Mouse (Mus musculus): Measurements from ENCODE around the gene Myom1.

Gene Myom1

GRCm38 (mm10) chr17:71002081-71002743 is at the start of gene Myom1:
Myom1 (plus strand) TSS chr17:71002633.
- peak; percentile 96 for DNase-seq (ENCODE audit: low read depth)

- peak; percentile 78 for DNase-seq (ENCODE audit: low read depth)
Measured at GRCm38 (mm10) chr17:70963546-70963945, 38.9 kb upstream of the Myom1 start.

- DNase-seq (ENCODE audit: low read depth), result no peak
Measured at GRCm38 (mm10) chr17:70965281-70965680, 37.2 kb upstream of the Myom1 start.

- DNase-seq (ENCODE audit: low read depth), result no peak
Measured at GRCm38 (mm10) chr17:70966126-70966525, 36.3 kb upstream of the Myom1 start.

GRCm38 (mm10) chr17:70967191-70967590 is 35.2 kb upstream of the Myom1 start:
- DNase-seq (ENCODE audit: low read depth), result no peak

GRCm38 (mm10) chr17:70967646-70968045 is 34.8 kb upstream of the Myom1 start:
- DNase-seq (ENCODE audit: low read depth), result peak; percentile 33

- DNase-seq (ENCODE audit: low read depth), result peak; percentile 79
Measured at GRCm38 (mm10) chr17:70968606-70969191, 33.7 kb upstream of the Myom1 start.

GRCm38 (mm10) chr17:70971206-70971605 is 31.2 kb upstream of the Myom1 start:
- DNase-seq (ENCODE audit: low read depth), result no peak

- DNase-seq (ENCODE audit: low read depth), result peak; percentile 85
Measured at GRCm38 (mm10) chr17:70973398-70973797, 29.0 kb upstream of the Myom1 start.

- DNase-seq (ENCODE audit: low read depth), result peak; percentile 63
Measured at GRCm38 (mm10) chr17:70974065-70974464, 28.4 kb upstream of the Myom1 start.

GRCm38 (mm10) chr17:70977799-70978198 is 24.6 kb upstream of the Myom1 start:
- peak; percentile 49 for DNase-seq (ENCODE audit: low read depth)

- DNase-seq (ENCODE audit: low read depth), result peak; percentile 60
Measured at GRCm38 (mm10) chr17:70979345-70980223, 22.8 kb upstream of the Myom1 start.

- peak; percentile 78 for DNase-seq (ENCODE audit: low read depth)
Measured at GRCm38 (mm10) chr17:70985501-70986354, 16.7 kb upstream of the Myom1 start.

- DNase-seq (ENCODE audit: low read depth), result no peak
Measured at GRCm38 (mm10) chr17:70986355-70986740, 16.1 kb upstream of the Myom1 start.

- peak; percentile 72 for DNase-seq (ENCODE audit: low read depth)
Measured at GRCm38 (mm10) chr17:70986831-70987660, 15.4 kb upstream of the Myom1 start.

GRCm38 (mm10) chr17:70988337-70988767 is 14.1 kb upstream of the Myom1 start:
- DNase-seq (ENCODE audit: low read depth), result no peak

GRCm38 (mm10) chr17:70989430-70989829 is 13.0 kb upstream of the Myom1 start:
- peak; percentile 37 for DNase-seq (ENCODE audit: low read depth)

GRCm38 (mm10) chr17:70989991-70990390 is 12.4 kb upstream of the Myom1 start:
- no peak for DNase-seq (ENCODE audit: low read depth)

GRCm38 (mm10) chr17:70990403-70991303 is 11.8 kb upstream of the Myom1 start:
- DNase-seq (ENCODE audit: low read depth), result peak; percentile 81
